Mouse (Mus musculus) myocyte (in vitro differentiated cells): ENCODE measurements at regions not wholly inside any gene's neighbourhood (a gene's known extent, or its start where the extent isn't known, plus 50 kb on each side); places are given as distances from the start of the nearest gene placed in this dataset.

Experiments
- H3K27me3 ChIP-seq: one replicate; pipeline ENCODE4 v1.6.1; 2011; ENCODE audit not compliant: control insufficient read depth, insufficient read depth, insufficient read length
- H3K36me3 ChIP-seq: one replicate; pipeline ENCODE4 v1.6.1; 2011; ENCODE audit not compliant: control insufficient read depth, insufficient read depth
- H3K4me2 ChIP-seq: one replicate; pipeline ENCODE4 v1.6.1; 2011; ENCODE audit warnings: low read depth, control low read depth
- H3K4me3 ChIP-seq: one replicate; pipeline ENCODE4 v1.5.1; 2011; ENCODE audit warnings: mild to moderate bottlenecking, control low read depth, moderate library complexity
- H3K79me2 ChIP-seq: one replicate; pipeline ENCODE4 v1.6.1; 2011; ENCODE audit not compliant: control insufficient read depth, insufficient read depth
- H3ac ChIP-seq: one replicate; pipeline ENCODE4 v1.6.1; 2011; ENCODE audit not compliant: control insufficient read depth, insufficient read length
- CEBPB ChIP-seq: IDR thresholded peaks from 2 replicates; pipeline ENCODE4 v1.6.1; 2011; ENCODE audit warnings: mild to moderate bottlenecking, moderate library complexity; ENCODE audit not compliant: poor library complexity, insufficient read depth, severe bottlenecking
- E2F4 ChIP-seq: IDR thresholded peaks from one replicate; pipeline ENCODE4 v1.6.1; 2011; ENCODE audit warnings: mild to moderate bottlenecking, control low read depth, moderate library complexity; ENCODE audit not compliant: insufficient read depth
- MAX ChIP-seq: IDR thresholded peaks from one replicate; pipeline ENCODE4 v1.6.1; 2011; ENCODE audit warnings: low read depth, mild to moderate bottlenecking, control low read depth
- MYOD1 ChIP-seq, 3 experiments: IDR thresholded peaks; one replicate each; pipeline ENCODE4 v1.6.1; 2011; ENCODE audit warnings: control low read depth in 2 of 3, low read depth in 2 of 3, mild to moderate bottlenecking in 2 of 3, moderate library complexity in 1 of 3; ENCODE audit not compliant: insufficient read length in 2 of 3, control insufficient read depth in 1 of 3
- MYOG ChIP-seq, 3 experiments: IDR thresholded peaks; one replicate each; pipeline ENCODE4 v1.6.1; 2011; ENCODE audit warnings: control low read depth in 2 of 3, low read depth in 2 of 3, mild to moderate bottlenecking in 2 of 3; ENCODE audit not compliant: insufficient read length in 2 of 3, control insufficient read depth in 1 of 3, insufficient read depth in 1 of 3
- POLR2A ChIP-seq: IDR thresholded peaks from one replicate; pipeline ENCODE4 v1.6.1; 2011; ENCODE audit warnings: low read depth, mild to moderate bottlenecking, control low read depth, moderate library complexity; ENCODE audit not compliant: insufficient read length
- POLR2AphosphoS2 ChIP-seq: IDR thresholded peaks from one replicate; pipeline ENCODE4 v1.6.1; 2011; ENCODE audit warnings: low read depth, control low read depth; ENCODE audit not compliant: insufficient read length
- REST ChIP-seq: IDR thresholded peaks from one replicate; pipeline ENCODE4 v1.6.1; 2011; ENCODE audit warnings: mild to moderate bottlenecking, control low read depth, moderate library complexity; ENCODE audit not compliant: insufficient read depth, insufficient read length
- SRF ChIP-seq: IDR thresholded peaks from one replicate; pipeline ENCODE4 v1.6.1; 2011; ENCODE audit warnings: low read depth; ENCODE audit not compliant: control insufficient read depth, insufficient read length
- TCF12 ChIP-seq: IDR thresholded peaks from one replicate; pipeline ENCODE4 v1.6.1; 2011; ENCODE audit warnings: mild to moderate bottlenecking, control low read depth; ENCODE audit not compliant: poor library complexity, insufficient read depth, severe bottlenecking
- TCF3 ChIP-seq: IDR thresholded peaks from one replicate; pipeline ENCODE4 v1.6.1; 2011; ENCODE audit warnings: low read depth, control low read depth; ENCODE audit not compliant: insufficient read length
- USF1 ChIP-seq: IDR thresholded peaks from one replicate; pipeline ENCODE4 v1.6.1; 2011; ENCODE audit warnings: low read depth, mild to moderate bottlenecking, control low read depth, moderate library complexity

- Histone ChIP-seq H3K27me3 (no peaks in the 10 kb centered on the region), H3K4me3 (no peak overlapping the region), H3K79me2 (no peaks in the 10 kb centered on the region), H3K36me3 (no peaks in the 10 kb centered on the region), H3K4me2 (no peak overlapping the region), H3ac (no peak overlapping the region)
- TF ChIP-seq POLR2A: no peak
- TF ChIP-seq TCF3: no peak
Observed at GRCm38 (mm10) chr6:94806481-94807160, 106.7 kb upstream of the Lrig1 start.

GRCm38 (mm10) chr6:94805685-94806084 lies 105.7 kb upstream of the Lrig1 start:
- Histone ChIP-seq H3ac (no peak overlapping the region), H3K4me3 (no peak overlapping the region), H3K79me2 (no peaks in the 10 kb centered on the region), H3K36me3 (no peaks in the 10 kb centered on the region), H3K4me2 (no peak overlapping the region), H3K27me3 (no peaks in the 10 kb centered on the region)
- TF ChIP-seq SRF (no peak), MAX (no peak), MYOG (IDR thresholded peaks at IDR 0.05; ENCODE audit: control insufficient read depth in 1 of 3, insufficient read depth in 1 of 3, insufficient read length in 2 of 3, low read depth in 2 of 3) (no peak), POLR2A (no peak), E2F4 (no peak), MYOD1 (IDR thresholded peaks at IDR 0.05; ENCODE audit: control insufficient read depth in 1 of 3, insufficient read length in 2 of 3, low read depth in 2 of 3) (no peak), TCF3 (no peak), REST (no peak), POLR2AphosphoS2 (no peak), TCF12 (no peak), USF1 (no peak), CEBPB (no peak)

- Histone ChIP-seq H3K79me2 (no peaks in the 10 kb centered on the region), H3K36me3 (no peaks in the 10 kb centered on the region), H3K4me3 (no peak overlapping the region), H3K27me3 (no peaks in the 10 kb centered on the region), H3ac (no peak overlapping the region), H3K4me2 (no peak overlapping the region)
- TF ChIP-seq TCF3 (no peak), POLR2A (no peak), REST (no peak), MAX (no peak), MYOD1 (IDR thresholded peaks at IDR 0.05; ENCODE audit: control insufficient read depth in 1 of 3, insufficient read length in 2 of 3, low read depth in 2 of 3) (no peak)
Observed at GRCm38 (mm10) chr6:94804284-94804815, 104.4 kb upstream of the Lrig1 start.

GRCm38 (mm10) chr6:94801039-94801438 lies 101.1 kb upstream of the Lrig1 start:
- Histone ChIP-seq H3K36me3 (no peaks in the 10 kb centered on the region), H3K4me2 (no peak overlapping the region), H3ac (no peak overlapping the region), H3K27me3 (no peaks in the 10 kb centered on the region), H3K79me2 (no peaks in the 10 kb centered on the region), H3K4me3 (no peak overlapping the region)
- TF ChIP-seq USF1 (no peak), CEBPB (no peak), MYOG (IDR thresholded peaks at IDR 0.05; ENCODE audit: control insufficient read depth in 1 of 3, insufficient read depth in 1 of 3, insufficient read length in 2 of 3, low read depth in 2 of 3) (no peak), POLR2AphosphoS2 (no peak), TCF12 (no peak), MYOD1 (IDR thresholded peaks at IDR 0.05; ENCODE audit: control insufficient read depth in 1 of 3, insufficient read length in 2 of 3, low read depth in 2 of 3) (no peak)

GRCm38 (mm10) chr6:94798545-94799211 lies 98.7 kb upstream of the Lrig1 start:
- H3K36me3 ChIP-seq: no peaks in the 10 kb centered on the region
- TF ChIP-seq CEBPB (no peak), MYOD1 (IDR thresholded peaks at IDR 0.05; ENCODE audit: control insufficient read depth in 1 of 3, insufficient read length in 2 of 3, low read depth in 2 of 3) (no peak), TCF12 (no peak), POLR2A (no peak), REST (no peak), E2F4 (no peak), TCF3 (no peak), USF1 (no peak), MAX (no peak), SRF (no peak), MYOG (IDR thresholded peaks at IDR 0.05; ENCODE audit: control insufficient read depth in 1 of 3, insufficient read depth in 1 of 3, insufficient read length in 2 of 3, low read depth in 2 of 3) (no peak), POLR2AphosphoS2 (no peak)
- no peak overlapping the region for H3ac ChIP-seq
- H3K27me3 ChIP-seq: no peaks in the 10 kb centered on the region
- H3K4me3 ChIP-seq: no peak overlapping the region
- no peak overlapping the region for H3K4me2 ChIP-seq
- no peaks in the 10 kb centered on the region for H3K79me2 ChIP-seq
